8 mouse cellular contexts compared by ENCODE assay signal in genomic region chr1:153748549-153748948, GRCm38 (mm10). TPM values are rescaled to one million over a fixed set of nuclear protein-coding genes. Genes with fewer than 3 reads are reported as not detected.
A peak's percentile ranks its signal among the peaks of the same experiment; 100 is the strongest.
DNase-seq lines count a peak whose midpoint lies in the region; ATAC-seq lines count a peak whose summit lies in the region.

No protein-coding gene starts in this region.

- peaks cover 11% of the 10 kb centered on the region for H3K36me3 ChIP-seq in forebrain, embryonic 12.5 days (replicated peaks)

- ATAC-seq in activated CD4-positive, CD25-positive, alpha-beta regulatory T cell, adult 4 months = peak; percentile 16
- ATAC-seq in forebrain, embryonic 12.5 days (ENCODE audit: low FRiP score) = peak; percentile 21; the same call in 1 of the 2 replicates

- intact Hi-C loops in left cerebral cortex, postnatal 36 days (cut with DNase I) = loop anchor here (2.0 to 5.0 kb wide), 2 partner anchors 99 to 432 kb away; no protein-coding TSS in a partner anchor

- peaks cover 59% of the 10 kb centered on the region for H3K4me1 ChIP-seq in forebrain, embryonic 12.5 days

- peak overlapping the region; percentile 70; the same call in 1 of the 2 replicates for H3K9ac ChIP-seq in forebrain, embryonic 12.5 days

- H3K9me3 ChIP-seq in forebrain, embryonic 12.5 days = no peaks in the 10 kb centered on the region

- DNase-seq in 3T3-L1 (ENCODE audit: low read depth, low spot score) (peak; percentile 39), MN1 (ENCODE audit: low spot score) (no peak)
- peak; percentile 38 for DNase-seq in kidney, adult 18-20 months
- peak; percentile 86 for DNase-seq in lung, postnatal 10 days
- DNase-seq in retina, postnatal 1 day = peak; percentile 79
- DNase-seq in left cerebral cortex, postnatal 36 days (ENCODE audit: low spot score in 2 of 2) = no peak

- H3K4me2 ChIP-seq in forebrain, embryonic 12.5 days = peak overlapping the region; percentile 54; the same call in 1 of the 2 replicates

- H3K4me3 ChIP-seq in forebrain, embryonic 12.5 days (replicated peaks) = no peak overlapping the region

- H3K27me3 ChIP-seq in forebrain, embryonic 12.5 days = no peaks in the 10 kb centered on the region

- 6% methylated on average over 1 of the region's 1 CpGs for WGBS in forebrain, embryonic 12.5 days

- H3K27ac ChIP-seq in forebrain, embryonic 12.5 days = no peak overlapping the region

RNA-seq across cellular contexts. Expression of gene Rnasel, which starts 0.7 kb away (rescaled TPM):
- polyA plus RNA-seq in activated CD4-positive, CD25-positive, alpha-beta regulatory T cell, adult 4 months (2017; shearing (Covaris generic)) = 10 to 100 TPM; 38.6 to 49.7 TPM
- 29.1 and 31.6 TPM in 2 replicates for polyA plus RNA-seq in forebrain, embryonic 12.5 days (2016; fragmentation: Nextera tagmentation; extraction: Ambion mirVana)
- 10 to 100 TPM; 10.1 to 10.6 TPM for total RNA-seq in left cerebral cortex, postnatal 36 days (2021)

RNA-seq across cellular contexts. Expression of gene Rgs16, which starts 8.4 kb away (rescaled TPM):
- polyA plus RNA-seq in activated CD4-positive, CD25-positive, alpha-beta regulatory T cell, adult 4 months (2017; shearing (Covaris generic)) = 10 to 100 TPM in 1 of 2 experiments, 1 to 10 TPM in 1; 5.6 to 27.5 TPM
- polyA plus RNA-seq in forebrain, embryonic 12.5 days (2016; fragmentation: Nextera tagmentation; extraction: Ambion mirVana) = 46.6 and 49.3 TPM in 2 replicates
- total RNA-seq in left cerebral cortex, postnatal 36 days (2021) = 1 to 10 TPM; 8.4 to 9.5 TPM

Comparison
In these comparisons a context has a peak if more than half of its experiments do, and no peak if none do; other contexts are left out.
1. DNase-seq: peak in 3T3-L1 (single experiment), kidney, adult 18-20 months (single experiment), lung, postnatal 10 days (single experiment) and retina, postnatal 1 day (single experiment); none in MN1 (single experiment) and left cerebral cortex, postnatal 36 days (0 of 2).